Mouse (Mus musculus) forebrain, postnatal 0 days (tissue): ENCODE data around the gene Actg2. TPM values are rescaled to one million over a fixed set of nuclear protein-coding genes. Genes with fewer than 3 reads are reported as not detected.

ENCODE experiments used
- ATAC-seq: fragments of 200-750 bp; cut with Nextera tagmentation; 2 replicates; pipeline ENCODE4 v1.8.0; 2017; ENCODE audit warnings: mild to moderate bottlenecking, moderate library complexity
- DNase-seq: peaks from one replicate; pipeline ENCODE4 v3.0.0-alpha.2; 2015
- H3K27ac ChIP-seq: fragments of 300-500 bp; sonication (generic); 2 replicates; pipeline ENCODE4 v1.5.1; 2014; ENCODE audit warnings: low read depth, mild to moderate bottlenecking, antibody characterized with exemption, low read length, moderate library complexity, mixed read lengths
- H3K27me3 ChIP-seq: fragments of 300-500 bp; sonication (generic); 2 replicates; pipeline ENCODE4 v1.6.1; 2014; ENCODE audit warnings: mild to moderate bottlenecking, low read length, mixed read lengths; ENCODE audit not compliant: insufficient read depth
- H3K36me3 ChIP-seq: fragments of 300-500 bp; sonication (generic); 2 replicates; pipeline ENCODE4 v1.6.1; 2014; ENCODE audit warnings: mild to moderate bottlenecking, moderate library complexity; ENCODE audit not compliant: insufficient read depth
- H3K4me1 ChIP-seq: fragments of 300-500 bp; sonication (generic); 2 replicates; pipeline ENCODE4 v1.6.1; 2014; ENCODE audit warnings: antibody characterized with exemption; ENCODE audit not compliant: insufficient read depth
- H3K4me2 ChIP-seq: fragments of 300-500 bp; sonication (generic); 2 replicates; pipeline ENCODE4 v1.6.1; 2014; ENCODE audit warnings: low read depth, mild to moderate bottlenecking, moderate library complexity
- H3K4me3 ChIP-seq: fragments of 300-500 bp; sonication (generic); 2 replicates; pipeline ENCODE4 v1.5.1; 2014; ENCODE audit warnings: low read depth, low read length, mixed read lengths
- H3K9ac ChIP-seq: fragments of 300-500 bp; sonication (generic); 2 replicates; pipeline ENCODE4 v1.6.1; 2014; ENCODE audit warnings: mild to moderate bottlenecking
- H3K9me3 ChIP-seq: fragments of 300-500 bp; sonication (generic); 2 replicates; pipeline ENCODE4 v1.6.1; 2016; ENCODE audit warnings: low read length
- CTCF ChIP-seq: sonication (generic); IDR thresholded peaks from 2 replicates; pipeline ENCODE4 v1.5.1; 2016; ENCODE audit warnings: antibody characterized with exemption, control low read depth, low read depth
- polyA plus RNA-seq: library from polyadenylated mRNA; unstranded; fragments of >200 nt; fragmentation: Nextera tagmentation; extraction: Ambion mirVana; gene quantifications from 2 replicates; pipeline ENCODE4 v1.2.1, GENCODE M21; 2015
- total RNA-seq: library from RNA; depleted of rRNA; stranded (reverse); fragments of >200 nt; gene quantifications from 2 replicates; pipeline ENCODE4 v1.2.3, GENCODE M21; 2014; rRNA removed

Gene Actg2
- total and polyA plus RNA-seq, 2 experiments from 2014 or later = 1.0 to 2.2 TPM

DNA sequence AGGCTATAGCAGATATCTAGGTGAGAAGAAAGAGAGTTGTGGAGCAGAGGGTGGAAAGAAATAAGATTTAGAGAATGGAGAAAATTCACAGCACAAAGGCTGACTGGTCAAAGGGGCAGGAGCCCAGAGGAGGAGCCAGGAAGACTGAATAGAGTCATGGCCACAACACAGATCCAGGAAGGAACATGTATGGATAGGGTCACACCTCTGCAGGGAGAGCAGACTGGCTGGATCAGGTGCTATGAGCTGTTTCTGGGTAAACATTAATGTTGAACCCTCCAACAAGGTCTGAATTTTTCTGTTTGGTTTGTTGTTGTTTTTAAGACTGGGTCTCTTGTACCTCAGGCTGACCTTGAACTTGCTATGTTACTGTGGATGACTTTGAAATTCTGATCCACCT, 72.1 kb downstream of the Actg2 start:
- Histone ChIP-seq H3K9ac (no peak overlapping the region), H3K4me2 (no peak overlapping the region), H3K4me1 (no peaks in the 10 kb centered on the region), H3K27me3 (no peaks in the 10 kb centered on the region), H3K27ac (no peak overlapping the region), H3K9me3 (no peaks in the 10 kb centered on the region), H3K36me3 (no peaks in the 10 kb centered on the region), H3K4me3 (no peak overlapping the region)
- no peak for TF ChIP-seq CTCF
- no peak for ATAC-seq
- DNase-seq = no peak

Other genes with a start within 250 kb of the Actg2 start
- 18.6 and 31.9 TPM in 2 replicates for gene Mthfd2, start 210.4 kb downstream of the Actg2 start, total RNA-seq
- 19.0 and 21.5 TPM in 2 replicates for gene Mthfd2, start 210.4 kb downstream of the Actg2 start, polyA plus RNA-seq
- gene Mob1a, start 210.2 kb downstream of the Actg2 start, total RNA-seq = 31.0 and 32.4 TPM in 2 replicates
- 9.3 and 9.5 TPM in 2 replicates for gene Mob1a, start 210.2 kb downstream of the Actg2 start, polyA plus RNA-seq
- gene Bola3, start 187.1 kb downstream of the Actg2 start, total RNA-seq = 6.6 and 7.7 TPM in 2 replicates
- gene Bola3, start 187.1 kb downstream of the Actg2 start, polyA plus RNA-seq = 50.2 and 55.7 TPM in 2 replicates
- gene Tet3, start 77.2 kb downstream of the Actg2 start, total RNA-seq = 23.2 and 27.7 TPM in 2 replicates
- 38.0 and 49.4 TPM in 2 replicates for gene Tet3, start 77.2 kb downstream of the Actg2 start, polyA plus RNA-seq
- gene Dguok, start 29.3 kb downstream of the Actg2 start, total RNA-seq = 35.3 and 44.5 TPM in 2 replicates
- gene Dguok, start 29.3 kb downstream of the Actg2 start, polyA plus RNA-seq = 47.8 and 52.1 TPM in 2 replicates
- gene Stambp, start 36.5 kb upstream of the Actg2 start, total RNA-seq = 11.2 and 13.9 TPM in 2 replicates
- 64.7 and 72.3 TPM in 2 replicates for gene Stambp, start 36.5 kb upstream of the Actg2 start, polyA plus RNA-seq
- gene Clec4f, start 119.9 kb upstream of the Actg2 start, total RNA-seq = not detected in 2 replicates
- 0.28 TPM in 1 of 2 replicates, not detected in the other for gene Clec4f, start 119.9 kb upstream of the Actg2 start, polyA plus RNA-seq
- not detected in 2 replicates for gene Cd207, start 141.6 kb upstream of the Actg2 start, total RNA-seq
- not detected in 2 replicates for gene Cd207, start 141.6 kb upstream of the Actg2 start, polyA plus RNA-seq
- not detected in 2 replicates for gene Vax2, start 175.0 kb upstream of the Actg2 start, total RNA-seq
- gene Vax2, start 175.0 kb upstream of the Actg2 start, polyA plus RNA-seq = not detected in 2 replicates
- 0.19 and 0.77 TPM in 2 replicates for gene Atp6v1b1, start 206.7 kb upstream of the Actg2 start, total RNA-seq
- gene Atp6v1b1, start 206.7 kb upstream of the Actg2 start, polyA plus RNA-seq = 0.38 and 0.53 TPM in 2 replicates
- gene Ankrd53, start 226.4 kb upstream of the Actg2 start, total RNA-seq = not detected in 2 replicates
- not detected in 2 replicates for gene Ankrd53, start 226.4 kb upstream of the Actg2 start, polyA plus RNA-seq
- gene Tex261, start 239.5 kb upstream of the Actg2 start, total RNA-seq = 30.7 and 42.3 TPM in 2 replicates
- gene Tex261, start 239.5 kb upstream of the Actg2 start, polyA plus RNA-seq = 80.4 and 81.7 TPM in 2 replicates